Mouse (Mus musculus) kidney, embryonic 15.5 days (tissue): ENCODE measurements around the gene Ddx25. TPM values are rescaled to one million over a fixed set of nuclear protein-coding genes. Genes with fewer than 3 reads are reported as not detected.

Source experiments
- ATAC-seq: fragments of 200-750 bp; cut with Nextera tagmentation; replicated peaks from 2 replicates; pipeline ENCODE4 v1.8.0; 2017; ENCODE audit warnings: moderate TSS enrichment; ENCODE audit not compliant: low FRiP score
- H3K27ac ChIP-seq: fragments of 300-500 bp; sonication (generic); 2 replicates; pipeline ENCODE4 v1.5.1; 2015; ENCODE audit warnings: mild to moderate bottlenecking, inconsistent platforms
- H3K27me3 ChIP-seq: fragments of 300-500 bp; sonication (generic); 2 replicates; pipeline ENCODE4 v1.6.1; 2015; ENCODE audit warnings: inconsistent platforms
- H3K36me3 ChIP-seq: fragments of 300-500 bp; sonication (generic); 2 replicates; pipeline ENCODE4 v1.6.1; 2015; ENCODE audit warnings: inconsistent platforms
- H3K4me1 ChIP-seq: fragments of 300-500 bp; sonication (generic); 2 replicates; pipeline ENCODE4 v1.6.1; 2015; ENCODE audit warnings: inconsistent platforms
- H3K4me2 ChIP-seq: fragments of 300-500 bp; sonication (generic); 2 replicates; pipeline ENCODE4 v1.6.1; 2015; ENCODE audit warnings: moderate library complexity, mild to moderate bottlenecking, inconsistent platforms
- H3K4me3 ChIP-seq: fragments of 300-500 bp; sonication (generic); replicated peaks from 2 replicates; pipeline ENCODE4 v1.5.1; 2015; ENCODE audit warnings: mild to moderate bottlenecking, inconsistent platforms
- H3K9ac ChIP-seq: fragments of 300-500 bp; sonication (generic); 2 replicates; pipeline ENCODE4 v1.6.1; 2015; ENCODE audit warnings: mild to moderate bottlenecking, inconsistent platforms
- H3K9me3 ChIP-seq: fragments of 300-500 bp; sonication (generic); replicated peaks from 2 replicates; pipeline ENCODE4 v1.6.1; 2016; ENCODE audit warnings: inconsistent platforms
- WGBS: fragments of 180-500 bp; shearing (Covaris S2); methylation state at CpG from one replicate; pipeline ENCODE4 v1.1.7; 2015; ENCODE audit warnings: mixed read lengths; 5-methylcytosine and 5-hydroxymethylcytosine counted together
- polyA plus RNA-seq: library from polyadenylated mRNA; unstranded; fragments of >200 nt; fragmentation: Nextera tagmentation; extraction: Ambion mirVana; gene quantifications from 2 replicates; pipeline ENCODE4 v1.2.1, GENCODE M21; 2015

Gene Ddx25
- polyA plus RNA-seq, 1 experiment from 2014 or later, result 2.4 TPM

- Histone ChIP-seq H3K27me3 (peaks cover 15% of the 10 kb centered on the region), H3K4me2 (peak overlapping the region; percentile 96), H3K4me3 (peak overlapping the region; percentile 77), H3K27ac (peak overlapping the region; percentile 87), H3K36me3 (peaks cover 22% of the 10 kb centered on the region), H3K4me1 (peaks cover 24% of the 10 kb centered on the region), H3K9me3 (no peaks in the 10 kb centered on the region), H3K9ac (peak overlapping the region; percentile 57)
- ATAC-seq, result peak; percentile 92
- 2% methylated on average over 31 of the region's 31 CpGs for WGBS
Observed at GRCm38 (mm10) chr9:35559009-35559890, 922 bp upstream of the Ddx25 start.

DNA sequence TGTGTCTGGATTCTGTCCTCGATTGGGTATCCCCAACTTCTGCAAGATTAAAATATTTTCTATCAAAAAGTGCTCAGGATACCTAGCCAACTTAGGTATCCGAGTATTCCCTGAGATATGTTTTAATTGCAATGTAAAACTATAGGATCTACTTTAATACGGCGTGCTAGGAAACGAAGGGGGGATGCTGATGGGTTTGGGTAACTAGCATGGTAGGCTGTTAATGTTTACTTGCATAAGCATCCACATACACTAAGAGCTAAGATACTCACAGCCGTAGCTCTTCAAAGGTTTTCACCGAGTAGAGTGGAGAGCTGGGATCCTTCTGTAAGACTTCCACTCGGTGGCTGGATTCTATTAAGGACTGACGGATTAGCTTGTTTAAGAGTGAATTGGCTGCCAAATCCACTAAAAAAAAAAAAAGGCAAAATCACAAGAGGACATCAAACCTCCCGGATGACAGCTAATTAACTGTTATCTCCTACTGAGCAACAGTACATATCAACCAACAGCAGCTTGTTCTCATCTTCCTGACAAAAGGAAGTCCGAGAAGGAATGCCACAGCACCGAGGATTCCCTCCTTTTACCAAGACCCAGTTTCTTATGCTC lies 1.7 kb downstream of the Ddx25 start:
- no peak for ATAC-seq
- H3K27ac ChIP-seq, result no peak overlapping the region
- no peak overlapping the region for H3K4me3 ChIP-seq
- WGBS, result 67% methylated on average over 12 of the region's 12 CpGs
- peaks cover 8% of the 10 kb centered on the region for H3K36me3 ChIP-seq
- H3K4me2 ChIP-seq, result no peak overlapping the region
- H3K9me3 ChIP-seq, result no peaks in the 10 kb centered on the region
- no peak overlapping the region for H3K9ac ChIP-seq
- H3K4me1 ChIP-seq, result peaks cover 24% of the 10 kb centered on the region
- peaks cover 15% of the 10 kb centered on the region for H3K27me3 ChIP-seq

GRCm38 (mm10) chr9:35548455-35548854 lies 9.9 kb downstream of the Ddx25 start:
- H3K4me2 ChIP-seq, result no peak overlapping the region
- ATAC-seq, result no peak
- H3K9ac ChIP-seq, result no peak overlapping the region
- H3K27ac ChIP-seq, result no peak overlapping the region
- no peaks in the 10 kb centered on the region for H3K27me3 ChIP-seq
- no peaks in the 10 kb centered on the region for H3K4me1 ChIP-seq
- 75% methylated on average over 9 of the region's 9 CpGs for WGBS
- H3K9me3 ChIP-seq, result no peaks in the 10 kb centered on the region
- H3K36me3 ChIP-seq, result no peaks in the 10 kb centered on the region
- no peak overlapping the region for H3K4me3 ChIP-seq

- WGBS, result 68% methylated on average over 9 of the region's 9 CpGs
- Histone ChIP-seq H3K4me1 (no peaks in the 10 kb centered on the region), H3K36me3 (no peaks in the 10 kb centered on the region), H3K27ac (no peak overlapping the region), H3K9ac (no peak overlapping the region), H3K4me3 (no peak overlapping the region), H3K27me3 (no peaks in the 10 kb centered on the region), H3K9me3 (no peaks in the 10 kb centered on the region), H3K4me2 (no peak overlapping the region)
- ATAC-seq, result no peak
Observed at GRCm38 (mm10) chr9:35546745-35547144, 11.6 kb downstream of the Ddx25 start.

DNA sequence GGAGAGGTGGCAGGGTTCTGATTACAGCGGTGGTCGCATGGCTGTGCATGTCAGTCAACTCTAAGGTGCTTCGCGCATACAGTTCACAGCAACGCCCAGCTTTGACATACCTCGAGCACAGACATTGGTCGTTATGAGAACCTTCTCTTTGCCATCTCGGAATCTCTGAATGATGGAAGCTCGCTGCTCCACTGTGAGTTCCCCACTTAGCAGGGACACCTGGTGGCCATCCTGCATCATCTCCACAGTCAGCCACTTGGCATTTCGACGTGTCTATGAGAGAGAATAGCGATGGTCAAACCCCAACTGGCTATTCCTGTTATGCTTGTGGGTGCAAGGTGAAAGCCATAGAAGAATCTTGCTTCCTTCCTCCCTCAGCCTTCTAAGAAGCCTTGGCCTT lies 12.6 kb downstream of the Ddx25 start:
- Histone ChIP-seq H3K9ac (no peak overlapping the region), H3K4me2 (no peak overlapping the region), H3K4me1 (no peaks in the 10 kb centered on the region), H3K36me3 (no peaks in the 10 kb centered on the region), H3K9me3 (no peaks in the 10 kb centered on the region), H3K4me3 (no peak overlapping the region), H3K27ac (no peak overlapping the region), H3K27me3 (no peaks in the 10 kb centered on the region)
- WGBS, result 76% methylated on average over 12 of the region's 12 CpGs
- ATAC-seq, result no peak

GRCm38 (mm10) chr9:35544666-35545065 lies 13.7 kb downstream of the Ddx25 start:
- H3K27me3 ChIP-seq, result no peaks in the 10 kb centered on the region
- H3K27ac ChIP-seq, result no peak overlapping the region
- H3K36me3 ChIP-seq, result no peaks in the 10 kb centered on the region
- no peak for ATAC-seq
- H3K4me1 ChIP-seq, result no peaks in the 10 kb centered on the region
- H3K4me3 ChIP-seq, result no peak overlapping the region
- H3K4me2 ChIP-seq, result no peak overlapping the region
- WGBS, result 60% methylated on average over 2 of the region's 2 CpGs
- no peak overlapping the region for H3K9ac ChIP-seq
- H3K9me3 ChIP-seq, result no peaks in the 10 kb centered on the region

GRCm38 (mm10) chr9:35543099-35543860 lies 15.0 kb downstream of the Ddx25 start:
- H3K9me3 ChIP-seq, result no peaks in the 10 kb centered on the region
- no peaks in the 10 kb centered on the region for H3K27me3 ChIP-seq
- H3K36me3 ChIP-seq, result no peaks in the 10 kb centered on the region
- no peak overlapping the region for H3K4me3 ChIP-seq
- no peak for ATAC-seq
- 86% methylated on average over 14 of the region's 14 CpGs for WGBS
- peaks cover 13% of the 10 kb centered on the region for H3K4me1 ChIP-seq
- H3K27ac ChIP-seq, result no peak overlapping the region
- no peak overlapping the region for H3K4me2 ChIP-seq
- H3K9ac ChIP-seq, result no peak overlapping the region

DNA sequence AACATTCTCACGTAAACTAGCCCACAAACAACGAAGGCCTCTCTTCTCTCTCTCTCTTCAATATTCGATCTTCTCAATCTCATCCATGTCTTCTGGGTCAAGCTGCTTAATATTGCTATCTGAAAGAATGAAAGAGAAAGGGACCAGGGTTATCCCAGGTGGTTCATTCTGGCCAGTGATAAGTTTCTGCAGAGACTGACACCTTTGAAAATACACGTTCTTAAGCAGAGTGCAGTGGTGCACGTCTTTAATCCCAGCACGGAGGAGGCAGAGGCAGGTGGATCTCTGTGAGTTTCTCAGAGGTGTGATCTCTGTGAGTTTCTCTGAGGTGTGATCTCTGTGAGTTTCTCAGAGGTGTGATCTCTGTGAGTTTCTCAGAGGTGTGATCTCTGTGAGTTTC lies 16.4 kb downstream of the Ddx25 start:
- Histone ChIP-seq H3K9me3 (no peaks in the 10 kb centered on the region), H3K4me3 (no peak overlapping the region), H3K27ac (no peak overlapping the region), H3K27me3 (no peaks in the 10 kb centered on the region), H3K9ac (no peak overlapping the region), H3K4me1 (peaks cover 26% of the 10 kb centered on the region), H3K36me3 (no peaks in the 10 kb centered on the region), H3K4me2 (no peak overlapping the region)
- WGBS, result 68% methylated on average over 6 of the region's 6 CpGs
- ATAC-seq, result no peak

DNA sequence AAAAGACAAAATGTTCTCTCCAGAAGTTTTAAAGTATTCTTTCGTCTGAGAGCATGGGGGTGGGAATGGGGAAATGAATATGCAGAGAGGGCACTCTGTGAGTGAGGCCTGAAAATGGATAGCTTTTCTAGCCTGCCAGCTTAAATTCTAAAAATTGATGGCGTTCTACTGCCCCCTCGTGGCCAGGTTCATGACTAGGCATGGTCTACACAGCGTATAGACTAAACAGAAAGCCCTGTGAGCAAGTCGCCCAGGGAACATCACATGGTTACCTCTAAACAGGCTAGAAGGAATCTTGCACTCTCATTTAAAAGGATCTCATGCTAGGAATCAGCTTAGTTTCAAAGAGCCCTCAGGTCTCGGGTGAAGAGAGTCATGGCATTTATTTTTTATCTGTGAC lies 16.8 kb downstream of the Ddx25 start:
- 10% methylated on average over 6 of the region's 6 CpGs for WGBS
- H3K9me3 ChIP-seq, result no peaks in the 10 kb centered on the region
- no peak overlapping the region for H3K4me2 ChIP-seq
- H3K27ac ChIP-seq, result no peak overlapping the region
- no peaks in the 10 kb centered on the region for H3K36me3 ChIP-seq
- no peaks in the 10 kb centered on the region for H3K27me3 ChIP-seq
- no peak overlapping the region for H3K4me3 ChIP-seq
- H3K9ac ChIP-seq, result no peak overlapping the region
- ATAC-seq, result peak; percentile 66
- H3K4me1 ChIP-seq, result peaks cover 26% of the 10 kb centered on the region

- Histone ChIP-seq H3K27me3 (no peaks in the 10 kb centered on the region), H3K27ac (no peak overlapping the region), H3K9ac (no peak overlapping the region), H3K36me3 (no peaks in the 10 kb centered on the region), H3K4me2 (no peak overlapping the region), H3K4me3 (no peak overlapping the region), H3K9me3 (no peaks in the 10 kb centered on the region), H3K4me1 (peaks cover 26% of the 10 kb centered on the region)
- no peak for ATAC-seq
- WGBS, result 82% methylated on average over 5 of the region's 5 CpGs
Observed at GRCm38 (mm10) chr9:35541024-35541423, 17.3 kb downstream of the Ddx25 start.

DNA sequence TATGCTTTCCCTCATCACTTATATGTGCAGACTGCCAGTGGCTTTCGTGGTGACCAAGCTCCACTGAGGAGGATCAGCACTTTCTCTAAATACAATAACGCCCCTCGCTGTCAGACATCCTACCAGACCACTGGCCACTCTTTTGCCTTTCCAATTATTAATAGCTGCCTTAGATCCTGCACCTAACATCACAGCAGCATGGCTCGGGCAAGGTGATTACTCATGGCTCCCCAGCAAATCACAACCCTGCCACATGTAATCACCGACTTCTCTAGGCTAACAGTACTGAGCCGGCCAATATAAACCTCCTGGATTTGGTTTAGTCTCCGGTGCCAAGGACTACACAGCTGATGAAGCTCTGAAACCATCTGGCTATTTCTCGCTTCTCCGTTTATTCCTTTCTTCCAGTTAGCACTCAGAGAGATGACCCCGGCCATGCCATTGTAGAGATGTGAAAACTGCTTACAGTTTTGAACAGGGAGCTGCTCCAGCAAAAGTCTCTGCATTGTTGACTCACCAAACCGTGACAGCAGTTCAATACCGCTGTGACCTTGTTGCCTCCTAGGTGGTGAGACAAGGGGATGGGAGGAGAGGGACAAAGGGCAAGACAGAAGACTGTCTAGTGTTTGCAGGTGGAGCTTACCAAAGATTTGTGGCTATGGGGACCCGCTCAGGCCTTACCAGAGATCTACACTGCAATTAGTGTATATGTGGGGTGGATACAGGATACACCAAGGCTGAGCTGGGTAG lies 19.2 kb downstream of the Ddx25 start:
- Histone ChIP-seq H3K27ac (peak overlapping the region; percentile 57), H3K4me3 (no peak overlapping the region), H3K9me3 (no peaks in the 10 kb centered on the region), H3K4me2 (no peak overlapping the region), H3K4me1 (peaks cover 29% of the 10 kb centered on the region), H3K9ac (no peak overlapping the region), H3K36me3 (no peaks in the 10 kb centered on the region), H3K27me3 (no peaks in the 10 kb centered on the region)
- WGBS, result 65% methylated on average over 13 of the region's 13 CpGs
- ATAC-seq, result no peak
